Mouse (Mus musculus) cortical plate, adult 2 months (tissue): ENCODE measurements around the gene Stard7.

Experiments
- CTCF ChIP-seq: fragments of 200-500 bp; IDR thresholded peaks from 2 replicates; pipeline ENCODE4 v1.5.1; 2011; ENCODE audit warnings: mild to moderate bottlenecking, control low read depth, low read length; ENCODE audit not compliant: insufficient read depth; ENCODE audit errors: extremely low read depth
- POLR2A ChIP-seq: fragments of 200-500 bp; IDR thresholded peaks from 2 replicates; pipeline ENCODE4 v1.6.1; 2011; ENCODE audit warnings: mild to moderate bottlenecking, low read length, control low read depth; ENCODE audit not compliant: insufficient read depth; ENCODE audit errors: extremely low read depth

GRCm38 (mm10) chr2:127336885-127337284 lies 66.9 kb downstream of the Stard7 start:
- TF ChIP-seq CTCF, result no peak
- TF ChIP-seq POLR2A, result no peak
